Mouse (Mus musculus): ENCODE data around the gene Smchd1.
"Not testable (repeated sequence)": the region's sequence is repeated elsewhere in the genome, so short reads cannot be mapped to it uniquely, and the experiment has no call there.

The Smchd1 gene

GRCm38 (mm10) chr17:71474762-71475704 is at the start of gene Smchd1:
TSS of gene Smchd1 (minus strand) at chr17:71475343.
- DNase-seq (ENCODE audit: low read depth): peak; percentile 96

GRCm38 (mm10) chr17:71510297-71510696 is 35.2 kb upstream of the Smchd1 start:
- no peak for DNase-seq (ENCODE audit: low read depth)

- no peak for DNase-seq (ENCODE audit: low read depth)
These were observed 31.7 kb upstream of the Smchd1 start for GRCm38 (mm10) chr17:71506832-71507231.

- no peak for DNase-seq (ENCODE audit: low read depth)
These were observed 20.6 kb upstream of the Smchd1 start for GRCm38 (mm10) chr17:71495784-71496183.

- DNase-seq (ENCODE audit: low read depth): no peak
These were observed 16.2 kb upstream of the Smchd1 start for GRCm38 (mm10) chr17:71491332-71491686.

GRCm38 (mm10) chr17:71490666-71491331 is 15.7 kb upstream of the Smchd1 start:
- DNase-seq (ENCODE audit: low read depth): no peak

GRCm38 (mm10) chr17:71489703-71490461 is 14.7 kb upstream of the Smchd1 start:
- DNase-seq (ENCODE audit: low read depth): no peak

GRCm38 (mm10) chr17:71486231-71486851 is 11.2 kb upstream of the Smchd1 start:
- no peak for DNase-seq (ENCODE audit: low read depth)

- no peak for DNase-seq (ENCODE audit: low read depth)
These were observed 10.7 kb upstream of the Smchd1 start for GRCm38 (mm10) chr17:71485791-71486230.

- DNase-seq (ENCODE audit: low read depth): no peak
These were observed 9.6 kb upstream of the Smchd1 start for GRCm38 (mm10) chr17:71484711-71485110.

GRCm38 (mm10) chr17:71483418-71484060 is 8.4 kb upstream of the Smchd1 start:
- peak; percentile 30 for DNase-seq (ENCODE audit: low read depth)

GRCm38 (mm10) chr17:71479381-71479901 is 4.3 kb upstream of the Smchd1 start:
- no peak for DNase-seq (ENCODE audit: low read depth)

- no peak for DNase-seq (ENCODE audit: low read depth)
These were observed 2.3 kb upstream of the Smchd1 start for GRCm38 (mm10) chr17:71477481-71477880.

- DNase-seq (ENCODE audit: low read depth): no peak
These were observed 1.3 kb upstream of the Smchd1 start for GRCm38 (mm10) chr17:71476346-71477020.

GRCm38 (mm10) chr17:71475705-71476089 is 554 bp upstream of the Smchd1 start:
- DNase-seq (ENCODE audit: low read depth): peak; percentile 86

GRCm38 (mm10) chr17:71474128-71474527 is 1.0 kb downstream of the Smchd1 start:
- DNase-seq (ENCODE audit: low read depth): peak; percentile 28

- DNase-seq (ENCODE audit: low read depth): no peak
These were observed 3.9 kb downstream of the Smchd1 start for GRCm38 (mm10) chr17:71471261-71471660.

- no peak for DNase-seq (ENCODE audit: low read depth)
These were observed 14.8 kb downstream of the Smchd1 start for GRCm38 (mm10) chr17:71460312-71460711.

GRCm38 (mm10) chr17:71459818-71460217 is 15.3 kb downstream of the Smchd1 start, which contains the start of gene Gm4707:
TSS of gene Gm4707 (minus strand) at chr17:71459918.
- DNase-seq (ENCODE audit: low read depth): no peak

GRCm38 (mm10) chr17:71457361-71457760 is 17.8 kb downstream of the Smchd1 start:
- not testable (repeated sequence) for DNase-seq (ENCODE audit: low read depth)
